Mouse (Mus musculus): ENCODE measurements at regions not wholly inside any gene's neighbourhood (a gene's known extent, or its start where the extent isn't known, plus 50 kb on each side); places are given as distances from the start of the nearest gene placed in this dataset.

- WGBS (ENCODE audit: insufficient replicate concordance): 67% methylated on average over 3 of the region's 3 CpGs
- no peaks in the 10 kb centered on the region for H3K4me1 ChIP-seq (ENCODE audit: control insufficient read depth, low read depth, low read length)
- no peaks in the 10 kb centered on the region for H3K36me3 ChIP-seq (ENCODE audit: control insufficient read depth, insufficient read depth)
- H3K4me3 ChIP-seq (ENCODE audit: low read depth, low read length): no peak overlapping the region
- no peak for ATAC-seq (ENCODE audit: low read depth)
- H3K9ac ChIP-seq (ENCODE audit: low read depth, low read length): no peak overlapping the region
- H3K9me3 ChIP-seq (replicated peaks; ENCODE audit: control insufficient read depth, low read length): no peaks in the 10 kb centered on the region
- no peak overlapping the region for H3K27ac ChIP-seq (ENCODE audit: low read length)
- H3K27me3 ChIP-seq (ENCODE audit: control insufficient read depth, insufficient read depth, low read depth, low read length): no peaks in the 10 kb centered on the region
- no peak overlapping the region for H3K4me2 ChIP-seq (ENCODE audit: low read depth, low read length)
Observed at GRCm38 (mm10) chr4:75676590-75677174, 398.6 kb upstream of the Dmac1 start.

- H3K27ac ChIP-seq (ENCODE audit: low read length): no peak overlapping the region
- H3K4me3 ChIP-seq (ENCODE audit: low read depth, low read length): no peak overlapping the region
- H3K4me2 ChIP-seq (ENCODE audit: low read depth, low read length): no peak overlapping the region
- no peaks in the 10 kb centered on the region for H3K27me3 ChIP-seq (ENCODE audit: control insufficient read depth, insufficient read depth, low read depth, low read length)
- H3K4me1 ChIP-seq (ENCODE audit: control insufficient read depth, low read depth, low read length): no peaks in the 10 kb centered on the region
- no peak overlapping the region for H3K9ac ChIP-seq (ENCODE audit: low read depth, low read length)
- H3K36me3 ChIP-seq (ENCODE audit: control insufficient read depth, insufficient read depth): no peaks in the 10 kb centered on the region
- ATAC-seq (ENCODE audit: low read depth): no peak
- H3K9me3 ChIP-seq (replicated peaks; ENCODE audit: control insufficient read depth, low read length): no peaks in the 10 kb centered on the region
Observed at GRCm38 (mm10) chr4:75641046-75641445, 362.9 kb upstream of the Dmac1 start.

GRCm38 (mm10) chr4:75636627-75637026 lies 358.5 kb upstream of the Dmac1 start:
- H3K9me3 ChIP-seq (replicated peaks; ENCODE audit: control insufficient read depth, low read length): no peaks in the 10 kb centered on the region
- WGBS (ENCODE audit: insufficient replicate concordance): 55% methylated on average over 1 of the region's 1 CpGs
- ATAC-seq (ENCODE audit: low read depth): no peak
- H3K4me1 ChIP-seq (ENCODE audit: control insufficient read depth, low read depth, low read length): no peaks in the 10 kb centered on the region
- H3K27ac ChIP-seq (ENCODE audit: low read length): no peak overlapping the region
- no peak overlapping the region for H3K4me2 ChIP-seq (ENCODE audit: low read depth, low read length)
- no peaks in the 10 kb centered on the region for H3K27me3 ChIP-seq (ENCODE audit: control insufficient read depth, insufficient read depth, low read depth, low read length)
- no peak overlapping the region for H3K4me3 ChIP-seq (ENCODE audit: low read depth, low read length)
- no peak overlapping the region for H3K9ac ChIP-seq (ENCODE audit: low read depth, low read length)
- no peaks in the 10 kb centered on the region for H3K36me3 ChIP-seq (ENCODE audit: control insufficient read depth, insufficient read depth)

GRCm38 (mm10) chr4:75589901-75590300 lies 311.8 kb upstream of the Dmac1 start:
- no peak overlapping the region for H3K4me2 ChIP-seq (ENCODE audit: low read depth, low read length)
- ATAC-seq (ENCODE audit: low read depth): no peak
- no peaks in the 10 kb centered on the region for H3K36me3 ChIP-seq (ENCODE audit: control insufficient read depth, insufficient read depth)
- H3K4me3 ChIP-seq (ENCODE audit: low read depth, low read length): no peak overlapping the region
- H3K4me1 ChIP-seq (ENCODE audit: control insufficient read depth, low read depth, low read length): no peaks in the 10 kb centered on the region
- H3K9me3 ChIP-seq (replicated peaks; ENCODE audit: control insufficient read depth, low read length): no peaks in the 10 kb centered on the region
- H3K9ac ChIP-seq (ENCODE audit: low read depth, low read length): no peak overlapping the region
- no peaks in the 10 kb centered on the region for H3K27me3 ChIP-seq (ENCODE audit: control insufficient read depth, insufficient read depth, low read depth, low read length)
- WGBS (ENCODE audit: insufficient replicate concordance): 62% methylated on average over 3 of the region's 3 CpGs
- no peak overlapping the region for H3K27ac ChIP-seq (ENCODE audit: low read length)

GRCm38 (mm10) chr4:75588095-75588875 lies 310.2 kb upstream of the Dmac1 start:
- H3K9me3 ChIP-seq (replicated peaks; ENCODE audit: control insufficient read depth, low read length): no peaks in the 10 kb centered on the region
- no peaks in the 10 kb centered on the region for H3K27me3 ChIP-seq (ENCODE audit: control insufficient read depth, insufficient read depth, low read depth, low read length)
- no peak overlapping the region for H3K4me2 ChIP-seq (ENCODE audit: low read depth, low read length)
- WGBS (ENCODE audit: insufficient replicate concordance): 70% methylated on average over 6 of the region's 6 CpGs
- no peak for ATAC-seq (ENCODE audit: low read depth)
- no peak overlapping the region for H3K27ac ChIP-seq (ENCODE audit: low read length)
- H3K4me1 ChIP-seq (ENCODE audit: control insufficient read depth, low read depth, low read length): no peaks in the 10 kb centered on the region
- H3K36me3 ChIP-seq (ENCODE audit: control insufficient read depth, insufficient read depth): no peaks in the 10 kb centered on the region
- H3K4me3 ChIP-seq (ENCODE audit: low read depth, low read length): no peak overlapping the region
- H3K9ac ChIP-seq (ENCODE audit: low read depth, low read length): no peak overlapping the region

- WGBS (ENCODE audit: insufficient replicate concordance): 48% methylated on average over 1 of the region's 1 CpGs
- Histone ChIP-seq H3K27ac (ENCODE audit: low read length) (no peak overlapping the region), H3K4me3 (ENCODE audit: low read depth, low read length) (no peak overlapping the region), H3K27me3 (ENCODE audit: control insufficient read depth, insufficient read depth, low read depth, low read length) (no peaks in the 10 kb centered on the region), H3K36me3 (ENCODE audit: control insufficient read depth, insufficient read depth) (no peaks in the 10 kb centered on the region), H3K9ac (ENCODE audit: low read depth, low read length) (no peak overlapping the region), H3K4me2 (ENCODE audit: low read depth, low read length) (no peak overlapping the region), H3K9me3 (replicated peaks; ENCODE audit: control insufficient read depth, low read length) (no peaks in the 10 kb centered on the region), H3K4me1 (ENCODE audit: control insufficient read depth, low read depth, low read length) (no peaks in the 10 kb centered on the region)
- ATAC-seq (ENCODE audit: low read depth): no peak
Observed at GRCm38 (mm10) chr4:75579865-75580264, 301.8 kb upstream of the Dmac1 start.

GRCm38 (mm10) chr4:75572603-75573002 lies 294.5 kb upstream of the Dmac1 start:
- no peak overlapping the region for H3K9ac ChIP-seq (ENCODE audit: low read depth, low read length)
- H3K27ac ChIP-seq (ENCODE audit: low read length): no peak overlapping the region
- H3K27me3 ChIP-seq (ENCODE audit: control insufficient read depth, insufficient read depth, low read depth, low read length): no peaks in the 10 kb centered on the region
- no peaks in the 10 kb centered on the region for H3K9me3 ChIP-seq (replicated peaks; ENCODE audit: control insufficient read depth, low read length)
- no peak overlapping the region for H3K4me2 ChIP-seq (ENCODE audit: low read depth, low read length)
- H3K4me3 ChIP-seq (ENCODE audit: low read depth, low read length): no peak overlapping the region
- no peak for ATAC-seq (ENCODE audit: low read depth)
- H3K4me1 ChIP-seq (ENCODE audit: control insufficient read depth, low read depth, low read length): no peaks in the 10 kb centered on the region
- H3K36me3 ChIP-seq (ENCODE audit: control insufficient read depth, insufficient read depth): no peaks in the 10 kb centered on the region

GRCm38 (mm10) chr4:75567630-75568029 lies 289.5 kb upstream of the Dmac1 start:
- no peaks in the 10 kb centered on the region for H3K27me3 ChIP-seq (ENCODE audit: control insufficient read depth, insufficient read depth, low read depth, low read length)
- H3K4me1 ChIP-seq (ENCODE audit: control insufficient read depth, low read depth, low read length): no peaks in the 10 kb centered on the region
- no peak overlapping the region for H3K27ac ChIP-seq (ENCODE audit: low read length)
- no peak for ATAC-seq (ENCODE audit: low read depth)
- no peaks in the 10 kb centered on the region for H3K9me3 ChIP-seq (replicated peaks; ENCODE audit: control insufficient read depth, low read length)
- no peaks in the 10 kb centered on the region for H3K36me3 ChIP-seq (ENCODE audit: control insufficient read depth, insufficient read depth)
- 48% methylated on average over 2 of the region's 2 CpGs for WGBS (ENCODE audit: insufficient replicate concordance)
- no peak overlapping the region for H3K4me3 ChIP-seq (ENCODE audit: low read depth, low read length)
- H3K4me2 ChIP-seq (ENCODE audit: low read depth, low read length): no peak overlapping the region
- no peak overlapping the region for H3K9ac ChIP-seq (ENCODE audit: low read depth, low read length)

- H3K4me2 ChIP-seq (ENCODE audit: low read depth, low read length): no peak overlapping the region
- H3K27ac ChIP-seq (ENCODE audit: low read length): no peak overlapping the region
- H3K4me1 ChIP-seq (ENCODE audit: control insufficient read depth, low read depth, low read length): no peaks in the 10 kb centered on the region
- WGBS (ENCODE audit: insufficient replicate concordance): 25% methylated on average over 4 of the region's 4 CpGs
- H3K9me3 ChIP-seq (replicated peaks; ENCODE audit: control insufficient read depth, low read length): no peaks in the 10 kb centered on the region
- no peak overlapping the region for H3K4me3 ChIP-seq (ENCODE audit: low read depth, low read length)
- ATAC-seq (ENCODE audit: low read depth): no peak
- H3K9ac ChIP-seq (ENCODE audit: low read depth, low read length): no peak overlapping the region
- no peaks in the 10 kb centered on the region for H3K36me3 ChIP-seq (ENCODE audit: control insufficient read depth, insufficient read depth)
- no peaks in the 10 kb centered on the region for H3K27me3 ChIP-seq (ENCODE audit: control insufficient read depth, insufficient read depth, low read depth, low read length)
Observed at GRCm38 (mm10) chr4:75562480-75562879, 284.4 kb upstream of the Dmac1 start.
